Mouse (Mus musculus) myocyte (in vitro differentiated cells): ENCODE results near the gene Znhit2.

Experiments
- POLR2A ChIP-seq: IDR thresholded peaks from one replicate; pipeline ENCODE4 v1.6.1; 2011; ENCODE audit warnings: low read depth, mild to moderate bottlenecking, control low read depth, moderate library complexity; ENCODE audit not compliant: insufficient read length
- POLR2AphosphoS2 ChIP-seq: IDR thresholded peaks from one replicate; pipeline ENCODE4 v1.6.1; 2011; ENCODE audit warnings: low read depth, control low read depth; ENCODE audit not compliant: insufficient read length

DNA sequence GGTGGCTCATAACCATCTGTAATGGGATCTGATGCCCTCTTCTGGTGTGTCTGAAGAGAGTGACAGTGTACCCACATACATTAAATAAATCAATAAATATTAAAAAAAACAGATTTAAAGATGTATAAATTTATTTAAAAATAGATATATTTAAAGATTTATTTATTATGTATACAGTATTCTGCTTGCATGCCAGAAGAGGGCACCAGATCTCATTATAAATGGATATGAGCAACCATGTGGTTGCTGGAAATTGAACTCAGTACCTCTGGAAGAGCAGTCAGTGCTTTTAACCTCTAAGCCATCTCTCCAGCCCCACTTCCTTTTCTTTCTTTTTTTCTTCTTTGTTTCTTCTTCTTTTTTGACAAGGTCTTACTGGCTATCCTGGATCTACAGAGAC lies 21.0 kb upstream of the Znhit2 start:
- TF ChIP-seq POLR2AphosphoS2, result no peak
- TF ChIP-seq POLR2A, result no peak
